Mouse (Mus musculus) ES-Bruce4 (cell line): ENCODE data around the gene Zfp74. TPM values are rescaled to one million over a fixed set of nuclear protein-coding genes. Genes with fewer than 3 reads are reported as not detected.
A peak's percentile ranks its signal among the peaks of the same experiment; 100 is the strongest.

ENCODE experiments used
- H3K27ac ChIP-seq: 2 replicates; pipeline ENCODE4 v1.5.1; 2012; ENCODE audit warnings: low read length, inconsistent platforms; ENCODE audit not compliant: insufficient read depth
- H3K27me3 ChIP-seq: 2 replicates; pipeline ENCODE4 v1.6.1; 2012; ENCODE audit warnings: mild to moderate bottlenecking, low read length, inconsistent platforms; ENCODE audit not compliant: control insufficient read depth, poor library complexity, insufficient read depth, severe bottlenecking
- H3K36me3 ChIP-seq: 2 replicates; pipeline ENCODE4 v1.6.1; 2012; ENCODE audit warnings: inconsistent platforms, mild to moderate bottlenecking, low read length, moderate library complexity; ENCODE audit not compliant: control insufficient read depth, poor library complexity, insufficient read depth, severe bottlenecking
- H3K4me1 ChIP-seq: one replicate; pipeline ENCODE4 v1.8.1; 2011; ENCODE audit warnings: low read length; ENCODE audit not compliant: control insufficient read depth, insufficient read depth
- H3K4me3 ChIP-seq: 2 replicates; pipeline ENCODE4 v1.5.1; 2011; ENCODE audit warnings: low read depth, mild to moderate bottlenecking, low read length
- H3K9ac ChIP-seq: 2 replicates; pipeline ENCODE4 v1.6.1; 2012; ENCODE audit warnings: low read depth, mild to moderate bottlenecking, inconsistent platforms; ENCODE audit not compliant: poor library complexity, severe bottlenecking
- H3K9me3 ChIP-seq: replicated peaks from 2 replicates; pipeline ENCODE4 v1.6.1; 2012; ENCODE audit warnings: mild to moderate bottlenecking, low read length, inconsistent platforms; ENCODE audit not compliant: control insufficient read depth, poor library complexity, insufficient read depth, severe bottlenecking
- CTCF ChIP-seq: IDR thresholded peaks from one replicate; pipeline ENCODE4 v1.8.1; 2011; ENCODE audit warnings: low read depth, low read length
- EP300 ChIP-seq: IDR thresholded peaks from 2 replicates; pipeline ENCODE4 v1.6.1; 2011; ENCODE audit warnings: low read depth, low read length; ENCODE audit not compliant: insufficient read depth
- POLR2A ChIP-seq: IDR thresholded peaks from one replicate; pipeline ENCODE4 v1.8.1; 2011; ENCODE audit warnings: low read length; ENCODE audit not compliant: insufficient read depth
- polyA plus RNA-seq: library from polyadenylated mRNA; stranded (reverse); fragments of >200 nt; gene quantifications from 2 replicates; pipeline ENCODE4 v1.2.4, GENCODE M21; 2011; ENCODE audit warnings: low read depth; ENCODE audit not compliant: missing spikeins, insufficient read depth, insufficient read length

Zfp74 gene
- polyA plus RNA-seq, 1 experiment: 19.7 TPM

GRCm38 (mm10) chr7:29905966-29906681, 47.8 kb downstream of the Zfp74 start, which contains the start of gene Zfp27:
Gene Zfp27 (minus strand): TSS chr7:29906572.
- peak within 1 kb of the TSS; percentile 99 for H3K27ac ChIP-seq
- no peaks in the 10 kb centered on the region for H3K27me3 ChIP-seq
- peak within 1 kb of the TSS; percentile 75 for H3K4me3 ChIP-seq
- TF ChIP-seq POLR2A (no peak), EP300 (0 out of 2 replicates have a peak, but pooled peaks have one; percentile 44), CTCF (no peak)
- 0 out of 2 replicates have a peak, but pooled peaks cover 2% of the 10 kb centered on the region for H3K36me3 ChIP-seq
- H3K4me1 ChIP-seq: no peaks in the 10 kb centered on the region
- peak within 1 kb of the TSS; percentile 87 for H3K9ac ChIP-seq
- no peaks in the 10 kb centered on the region for H3K9me3 ChIP-seq

GRCm38 (mm10) chr7:29904101-29904500, 49.8 kb downstream of the Zfp74 start:
- 0 out of 2 replicates have a peak, but pooled peaks cover 2% of the 10 kb centered on the region for H3K9me3 ChIP-seq
- no peaks in the 10 kb centered on the region for H3K4me1 ChIP-seq
- no peak overlapping the region for H3K4me3 ChIP-seq
- peaks cover 2% of the 10 kb centered on the region; the same call in 1 of the 2 replicates for H3K36me3 ChIP-seq
- H3K9ac ChIP-seq: no peak overlapping the region
- H3K27ac ChIP-seq: no peak overlapping the region
- no peaks in the 10 kb centered on the region for H3K27me3 ChIP-seq
- no peak for TF ChIP-seq CTCF
- TF ChIP-seq EP300: no peak
- TF ChIP-seq POLR2A: no peak

GRCm38 (mm10) chr7:29898351-29898750, 55.5 kb downstream of the Zfp74 start:
- peaks cover 22% of the 10 kb centered on the region for H3K9me3 ChIP-seq
- TF ChIP-seq EP300 (no peak), POLR2A (no peak), CTCF (no peak)
- H3K27me3 ChIP-seq: no peaks in the 10 kb centered on the region
- H3K4me1 ChIP-seq: no peaks in the 10 kb centered on the region
- no peak overlapping the region for H3K9ac ChIP-seq
- no peak overlapping the region for H3K27ac ChIP-seq
- peaks cover 20% of the 10 kb centered on the region for H3K36me3 ChIP-seq
- no peak overlapping the region for H3K4me3 ChIP-seq

- Histone ChIP-seq H3K27ac (no peak overlapping the region), H3K9ac (no peak overlapping the region), H3K4me1 (no peaks in the 10 kb centered on the region), H3K9me3 (peaks cover 14% of the 10 kb centered on the region; the same call in 1 of the 2 replicates), H3K36me3 (peaks cover 18% of the 10 kb centered on the region), H3K4me3 (no peak overlapping the region), H3K27me3 (no peaks in the 10 kb centered on the region)
- no peak for TF ChIP-seq CTCF
- no peak for TF ChIP-seq EP300
- no peak for TF ChIP-seq POLR2A
These were observed 61.1 kb downstream of the Zfp74 start for GRCm38 (mm10) chr7:29892756-29893155.

- peaks cover 22% of the 10 kb centered on the region for H3K9me3 ChIP-seq
- no peak overlapping the region for H3K9ac ChIP-seq
- no peaks in the 10 kb centered on the region for H3K4me1 ChIP-seq
- H3K27me3 ChIP-seq: no peaks in the 10 kb centered on the region
- H3K36me3 ChIP-seq: peaks cover 11% of the 10 kb centered on the region
- no peak overlapping the region for H3K4me3 ChIP-seq
- no peak overlapping the region for H3K27ac ChIP-seq
- TF ChIP-seq POLR2A (no peak), EP300 (no peak), CTCF (no peak)
These were observed 63.4 kb downstream of the Zfp74 start for GRCm38 (mm10) chr7:29890501-29890900.

GRCm38 (mm10) chr7:29880916-29881315, 73.0 kb downstream of the Zfp74 start:
- Histone ChIP-seq H3K9me3 (peaks cover 36% of the 10 kb centered on the region), H3K27ac (no peak overlapping the region), H3K27me3 (no peaks in the 10 kb centered on the region), H3K4me3 (no peak overlapping the region), H3K4me1 (no peaks in the 10 kb centered on the region), H3K36me3 (no peaks in the 10 kb centered on the region), H3K9ac (no peak overlapping the region)
- TF ChIP-seq EP300: no peak
- TF ChIP-seq POLR2A: no peak
- TF ChIP-seq CTCF: no peak

Other genes with a start within 250 kb of the Zfp74 start
- gene Catsperg2, start 227.1 kb downstream of the Zfp74 start, polyA plus RNA-seq: 0.41 TPM in 1 of 2 replicates, not detected in the other
- 7.6 and 7.9 TPM in 2 replicates for gene Zfp84, start 185.5 kb downstream of the Zfp74 start, polyA plus RNA-seq
- gene Zfp30, start 170.1 kb downstream of the Zfp74 start, polyA plus RNA-seq: 2.3 and 2.4 TPM in 2 replicates
- gene Zfp790, start 138.0 kb downstream of the Zfp74 start, polyA plus RNA-seq: 6.2 and 7.4 TPM in 2 replicates
- gene Zfp940, start 100.4 kb downstream of the Zfp74 start, polyA plus RNA-seq: 10.2 and 13.9 TPM in 2 replicates
- gene Zfp420, start 94.1 kb downstream of the Zfp74 start, polyA plus RNA-seq: 11.4 and 13.4 TPM in 2 replicates
- gene Zfp27, start 47.5 kb downstream of the Zfp74 start, polyA plus RNA-seq: 3.7 and 5.0 TPM in 2 replicates
- gene Zfp383, start 45.9 kb downstream of the Zfp74 start, polyA plus RNA-seq: 10.4 and 10.8 TPM in 2 replicates
- gene Zfp568, start 29.9 kb upstream of the Zfp74 start, polyA plus RNA-seq: 98.0 and 103 TPM in 2 replicates
- gene Zfp14, start 97.3 kb upstream of the Zfp74 start, polyA plus RNA-seq: 1.2 and 2.8 TPM in 2 replicates
- gene Zfp82, start 118.8 kb upstream of the Zfp74 start, polyA plus RNA-seq: 13.4 and 15.4 TPM in 2 replicates
- not detected in 2 replicates for gene Gm26920, start 136.3 kb upstream of the Zfp74 start, polyA plus RNA-seq
- gene Zfp566, start 136.4 kb upstream of the Zfp74 start, polyA plus RNA-seq: 12.0 and 13.7 TPM in 2 replicates
- gene Zfp260, start 140.7 kb upstream of the Zfp74 start, polyA plus RNA-seq: 60.8 and 63.8 TPM in 2 replicates
- 6.1 and 9.0 TPM in 2 replicates for gene Zfp382, start 167.9 kb upstream of the Zfp74 start, polyA plus RNA-seq
- 44.4 and 46.2 TPM in 2 replicates for gene Zfp146, start 215.7 kb upstream of the Zfp74 start, polyA plus RNA-seq
- gene Cox7a1, start 230.1 kb upstream of the Zfp74 start, polyA plus RNA-seq: 21.7 and 21.8 TPM in 2 replicates
- 359 and 396 TPM in 2 replicates for gene Capns1, start 244.7 kb upstream of the Zfp74 start, polyA plus RNA-seq